Mouse (Mus musculus) spleen, adult 2 months (tissue): Measurements from ENCODE around the gene M6pr.

Source experiments
- CTCF ChIP-seq: fragments of 200-500 bp; IDR thresholded peaks from 2 replicates; pipeline ENCODE4 v1.5.1; 2011; ENCODE audit warnings: mild to moderate bottlenecking, inconsistent platforms; ENCODE audit not compliant: insufficient read depth, insufficient read length, insufficient replicate concordance; ENCODE audit errors: extremely low read depth
- POLR2A ChIP-seq: fragments of 200-500 bp; IDR thresholded peaks from 2 replicates; pipeline ENCODE4 v1.6.1; 2011; ENCODE audit warnings: low read depth, low read length, inconsistent platforms

DNA sequence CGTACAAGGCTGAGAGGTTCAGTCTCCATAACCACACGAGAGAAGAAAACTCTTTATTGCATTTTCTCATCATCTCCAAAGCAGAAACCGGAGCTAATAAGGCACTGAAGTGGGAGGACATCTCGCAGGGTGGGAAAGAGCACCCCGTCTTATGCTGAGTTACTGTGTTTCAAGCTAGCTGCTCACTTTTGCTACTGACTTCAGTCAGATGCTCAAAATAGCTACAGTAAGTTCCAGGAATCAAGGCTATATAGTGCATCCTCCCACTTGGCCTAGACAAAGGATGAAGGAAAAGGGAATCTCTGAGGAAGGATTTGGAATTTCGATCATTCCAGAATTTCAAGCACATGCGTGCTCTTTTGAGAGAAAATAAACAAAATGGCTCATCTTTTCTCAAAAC lies 32.0 kb upstream of the M6pr start:
- TF ChIP-seq CTCF = no peak
- no peak for TF ChIP-seq POLR2A
